Mouse (Mus musculus) lung, adult 18-20 months (tissue): ENCODE data around the gene Mmp9.

Experiments used
- DNase-seq, 2 experiments: peaks; one replicate each; pipeline ENCODE4 v3.0.0; 2022; ENCODE audit warnings: mixed read lengths in 2 of 2

Gene Mmp9

DNA sequence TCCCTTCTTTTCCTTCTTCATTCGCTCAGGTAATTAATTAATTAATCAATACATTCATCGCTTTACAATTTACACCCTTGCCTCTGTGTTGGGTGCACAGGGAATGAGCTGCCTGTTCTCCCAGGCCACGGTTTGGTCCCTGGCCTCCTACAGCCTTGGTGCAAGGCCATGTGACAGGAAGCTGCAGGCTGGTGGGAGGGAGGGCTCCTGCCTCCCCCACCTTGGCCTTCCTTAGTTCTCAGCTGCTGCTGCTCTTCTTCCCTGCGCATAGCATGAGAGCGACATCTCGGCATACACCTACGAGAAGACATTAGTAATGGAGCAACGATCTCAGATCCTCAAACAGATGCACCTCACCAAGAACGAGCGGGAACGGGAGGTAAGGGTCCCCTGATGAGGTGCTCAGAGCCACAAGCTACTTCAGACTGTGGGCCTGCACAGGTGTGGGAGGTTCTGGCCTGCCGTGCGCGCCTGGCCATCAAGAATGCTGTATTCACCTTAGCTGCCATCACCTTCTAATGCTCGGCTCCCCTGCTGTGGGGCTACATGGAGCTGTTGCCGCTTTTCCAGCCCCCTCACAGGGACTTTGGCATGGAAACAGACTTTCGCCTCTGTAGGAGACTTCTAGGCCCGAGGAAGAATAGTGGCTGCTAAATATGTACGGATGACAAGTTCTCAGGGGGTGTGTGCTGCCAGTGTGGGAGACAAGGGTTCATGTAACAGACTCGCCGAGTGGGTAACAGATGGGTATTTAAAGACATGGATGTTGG is 54.3 kb downstream of the Mmp9 start:
- no peak for DNase-seq

DNA sequence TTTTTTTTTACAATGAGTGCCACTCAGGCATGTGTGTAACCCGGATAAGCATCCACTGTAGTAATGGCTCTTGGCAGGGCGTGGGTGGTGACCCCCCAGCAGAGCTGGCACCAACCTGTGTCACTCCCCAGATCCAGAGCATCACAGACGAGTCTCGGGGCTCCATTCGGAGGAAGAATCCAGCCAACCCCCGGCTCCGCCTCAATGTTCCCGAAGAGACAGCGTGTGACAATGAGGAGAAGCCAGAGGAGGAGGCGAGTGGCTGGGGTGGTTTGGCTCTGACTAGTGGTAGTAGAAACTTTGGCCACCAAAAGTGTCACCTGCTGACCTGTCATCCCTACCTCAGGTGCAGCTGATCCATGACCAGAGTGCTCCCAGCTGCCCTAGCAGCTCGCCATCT is 55.4 kb downstream of the Mmp9 start:
- no peak for DNase-seq

GRCm38 (mm10) chr2:164996848-164997720 is 56.5 kb downstream of the Mmp9 start:
- DNase-seq: no peak

DNA sequence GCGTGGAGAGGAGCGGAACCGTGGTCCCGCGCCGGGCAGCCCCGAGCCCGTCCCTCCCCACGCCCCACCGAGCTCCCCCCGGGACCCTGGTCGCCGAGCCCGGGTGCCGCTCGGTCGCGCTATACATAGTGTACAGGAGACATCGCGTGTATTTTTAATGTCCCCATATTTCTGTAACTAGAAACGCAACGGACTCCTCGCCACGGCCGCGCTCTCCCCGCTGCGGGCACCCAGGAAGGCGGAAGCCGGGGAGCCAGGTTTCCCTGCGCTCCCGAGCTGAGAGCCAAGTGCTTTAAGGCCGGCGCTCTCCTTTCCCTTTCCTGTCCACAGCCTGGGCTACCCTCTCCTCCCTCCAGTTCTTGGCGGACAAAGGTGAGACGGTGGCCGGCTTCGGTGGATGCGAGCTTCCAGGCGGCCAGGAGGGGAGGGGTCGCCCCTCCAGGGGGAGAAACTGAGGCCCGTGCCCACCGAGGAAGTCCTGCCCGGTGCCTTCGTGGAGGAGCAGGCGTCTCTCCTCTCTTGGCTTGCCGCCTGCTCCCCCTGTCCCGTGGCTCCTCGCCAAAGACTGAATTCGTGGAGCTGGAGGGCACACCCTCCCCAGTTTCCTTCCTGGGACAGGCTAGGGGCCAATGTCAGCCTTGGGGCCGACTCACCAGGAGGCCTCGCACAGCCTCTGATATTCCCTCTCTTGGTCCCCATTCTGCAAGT is 57.3 kb downstream of the Mmp9 start:
- peak; percentile 49 to 67 for DNase-seq

DNA sequence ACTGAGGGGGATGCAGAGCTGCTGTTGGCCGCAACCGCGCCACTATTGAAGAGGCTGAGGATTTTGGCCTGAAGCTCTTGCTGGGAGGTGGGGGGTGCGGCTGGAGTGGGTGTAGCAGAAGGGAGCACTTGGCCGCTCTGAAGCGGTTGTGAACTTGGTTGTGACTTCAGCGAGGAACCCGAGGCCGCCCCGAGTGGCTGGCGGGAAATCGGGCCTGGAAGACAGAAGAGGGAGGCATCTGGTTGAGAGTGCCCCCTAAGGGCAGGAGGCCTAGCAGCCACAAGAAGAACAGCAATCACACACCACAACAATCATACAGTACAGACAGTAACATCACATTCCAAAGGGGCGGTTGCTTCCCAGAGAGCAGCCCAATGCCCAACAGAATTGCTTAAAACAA is 61.4 kb downstream of the Mmp9 start:
- no peak for DNase-seq

GRCm38 (mm10) chr2:165003108-165003507 is 62.5 kb downstream of the Mmp9 start:
- DNase-seq: no peak

DNA sequence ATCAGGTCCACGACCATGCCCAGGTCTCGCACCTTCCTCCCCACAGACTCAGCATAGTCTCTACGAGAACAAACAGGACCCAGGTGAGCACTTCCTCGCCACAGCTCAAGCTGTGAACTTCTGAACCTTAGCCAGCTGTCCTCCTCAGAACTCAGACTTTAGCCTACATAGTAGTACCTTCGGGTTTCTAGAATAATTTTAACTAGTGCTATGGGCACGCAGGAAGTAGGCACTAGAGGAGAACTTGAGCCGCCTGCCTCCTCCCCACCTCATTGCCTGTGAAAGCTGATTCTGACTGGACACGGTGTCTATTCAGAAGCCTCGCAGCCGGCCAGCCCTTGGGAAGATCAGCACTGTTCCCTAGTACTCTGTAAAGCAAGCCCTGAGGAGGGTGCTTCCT is 63.7 kb downstream of the Mmp9 start:
- no peak for DNase-seq
